15 mouse cellular contexts compared by ENCODE assay signal in genomic region chr13:35079685-35080084, GRCm38 (mm10).
"Had no signal": no experiment of that assay in that cellular context is flagged by ENCODE, and none has a peak within 500 bp of the region (broad histone marks: within the 10 kb centered on the region; RNA-seq: fewer than 3 reads in every experiment).

No protein-coding gene starts in this region.

- H3K36me3 ChIP-seq: limb, embryonic 12.5 days; liver, embryonic 15.5 days; midbrain, embryonic 12.5 days; neural tube, embryonic 13.5 days had no signal

- H3K9ac ChIP-seq: limb, embryonic 12.5 days; liver, embryonic 15.5 days; midbrain, embryonic 12.5 days; neural tube, embryonic 13.5 days had no signal

- H3K4me1 ChIP-seq: limb, embryonic 12.5 days; liver, embryonic 15.5 days; midbrain, embryonic 12.5 days; neural tube, embryonic 13.5 days had no signal

- H3K9me3 ChIP-seq: liver, embryonic 15.5 days; midbrain, embryonic 12.5 days; neural tube, embryonic 13.5 days had no signal

- H3K27me3 ChIP-seq: limb, embryonic 12.5 days; liver, embryonic 15.5 days; midbrain, embryonic 12.5 days; neural tube, embryonic 13.5 days had no signal

- H3K27ac ChIP-seq: layer of hippocampus, adult 2 months; limb, embryonic 12.5 days; liver, embryonic 15.5 days; midbrain, embryonic 12.5 days; neural tube, embryonic 13.5 days had no signal

- ATAC-seq: lung, postnatal 0 days; midbrain, embryonic 16.5 days had no signal

- DNase-seq: lung, adult 2 months; lung, postnatal 4 days; retina, postnatal 1 day; right cerebral cortex, postnatal 4 days; spleen, adult 18-20 months; thymus, adult 2 months; thymus, postnatal 25 days had no signal

- H3K4me2 ChIP-seq: limb, embryonic 12.5 days; liver, embryonic 11.5 days; liver, embryonic 15.5 days; midbrain, embryonic 12.5 days; neural tube, embryonic 13.5 days had no signal

- H3K4me3 ChIP-seq: layer of hippocampus, adult 2 months; limb, embryonic 12.5 days; liver, embryonic 15.5 days; midbrain, embryonic 12.5 days; neural tube, embryonic 13.5 days had no signal
